Mouse (Mus musculus): ENCODE measurements around the gene Eif5a2. TPM values are rescaled to one million over a fixed set of nuclear protein-coding genes. Genes with fewer than 3 reads are reported as not detected.

Gene Eif5a2
- total and polyA plus RNA-seq, 3 experiments, result 6.1 to 7.3 TPM; not detected in 1

- no peaks in the 10 kb centered on the region for H3K9me3 ChIP-seq (replicated peaks; ENCODE audit: insufficient read depth, low read length)
- TF ChIP-seq SMC3 (IDR thresholded peaks at IDR 0.05; ENCODE audit: low read depth, low read length) (no peak), MAZ (IDR thresholded peaks at IDR 0.05; ENCODE audit: low read depth, low read length) (no peak), MAX (IDR thresholded peaks at IDR 0.05; ENCODE audit: low read length) (no peak), MAFK (IDR thresholded peaks at IDR 0.05; ENCODE audit: borderline replicate concordance, low read depth, low read length) (no peak), CHD1 (IDR thresholded peaks at IDR 0.05; ENCODE audit: low read depth, low read length) (no peak), HCFC1 (IDR thresholded peaks at IDR 0.05; ENCODE audit: low read depth, low read length) (no peak), UBTF (IDR thresholded peaks at IDR 0.05; ENCODE audit: borderline replicate concordance, insufficient read depth, low read depth, low read length) (no peak), RAD21 (IDR thresholded peaks at IDR 0.05; ENCODE audit: low read depth, low read length) (no peak), USF1 (IDR thresholded peaks at IDR 0.05; ENCODE audit: low read depth, low read length) (no peak)
- DNase-seq (ENCODE audit: low read depth, low spot score), result no peak
- H3K27me3 ChIP-seq (ENCODE audit: control insufficient read depth in 1 of 2, insufficient read depth in 2 of 2, low read length in 2 of 2), result no peaks in the 10 kb centered on the region
- H3K4me1 ChIP-seq (ENCODE audit: control insufficient read depth in 1 of 2, insufficient read depth in 2 of 2, low read length in 2 of 2), result peaks cover 6 to 20% of the 10 kb centered on the region in 2 experiments
- no peak overlapping the region for H3K9ac ChIP-seq (ENCODE audit: control insufficient read depth, low read depth, low read length, poor library complexity, severe bottlenecking)
- H3K79me2 ChIP-seq (ENCODE audit: control insufficient read depth, insufficient read depth, low read length, poor library complexity), result no peaks in the 10 kb centered on the region; the same call in 1 of the 2 replicates
- no peak overlapping the region for H3K4me3 ChIP-seq (ENCODE audit: control insufficient read depth in 1 of 2, insufficient read depth in 1 of 2, low read depth in 2 of 2, low read length in 2 of 2)
- H3K27ac ChIP-seq (ENCODE audit: control insufficient read depth, low read depth, low read length), result no peak overlapping the region
- peaks cover 0 to 18% of the 10 kb centered on the region in 2 experiments; a peak in 2 of 4 replicates for H3K36me3 ChIP-seq (ENCODE audit: control insufficient read depth in 1 of 2, insufficient read depth in 2 of 2, low read length in 2 of 2)
Measured at GRCm38 (mm10) chr3:28780511-28780910, 565 bp upstream of the Eif5a2 start.

- TF ChIP-seq POLR2AphosphoS5 (IDR thresholded peaks at IDR 0.05; ENCODE audit: borderline replicate concordance, low read depth, low read length), result no peak
- TF ChIP-seq HCFC1 (IDR thresholded peaks at IDR 0.05; ENCODE audit: low read depth, low read length), result no peak
- TF ChIP-seq UBTF (IDR thresholded peaks at IDR 0.05; ENCODE audit: borderline replicate concordance, insufficient read depth, low read depth, low read length), result no peak
- TF ChIP-seq NELFE (IDR thresholded peaks at IDR 0.05; ENCODE audit: low read depth, low read length), result 0 out of 2 replicates have a peak, but pooled peaks have one; percentile 4
- no peak for TF ChIP-seq CHD1 (IDR thresholded peaks at IDR 0.05; ENCODE audit: low read depth, low read length)
- TF ChIP-seq ZMIZ1 (IDR thresholded peaks at IDR 0.05; ENCODE audit: low read depth, low read length), result no peak
- Histone ChIP-seq H3K9me3 (replicated peaks; ENCODE audit: insufficient read depth, low read length) (no peaks in the 10 kb centered on the region), H3K27me3 (ENCODE audit: control insufficient read depth in 1 of 2, insufficient read depth in 2 of 2, low read length in 2 of 2) (no peaks in the 10 kb centered on the region), H3K27ac (ENCODE audit: control insufficient read depth, low read depth, low read length) (no peak overlapping the region), H3K9ac (ENCODE audit: control insufficient read depth, low read depth, low read length, poor library complexity, severe bottlenecking) (peak overlapping the region; percentile 72), H3K4me3 (ENCODE audit: control insufficient read depth in 1 of 2, insufficient read depth in 1 of 2, low read depth in 2 of 2, low read length in 2 of 2) (peak overlapping the region; percentile 75 to 83), H3K4me1 (ENCODE audit: control insufficient read depth in 1 of 2, insufficient read depth in 2 of 2, low read length in 2 of 2) (peaks cover 2 to 11% of the 10 kb centered on the region in 2 experiments; a peak in 3 of 4 replicates), H3K79me2 (ENCODE audit: control insufficient read depth, insufficient read depth, low read length, poor library complexity) (no peaks in the 10 kb centered on the region; the same call in 1 of the 2 replicates), H3K36me3 (ENCODE audit: control insufficient read depth in 1 of 2, insufficient read depth in 2 of 2, low read length in 2 of 2) (peaks cover 0 to 9% of the 10 kb centered on the region in 2 experiments; a peak in 2 of 4 replicates)
- DNase-seq (ENCODE audit: low read depth, low spot score), result no peak
Measured at GRCm38 (mm10) chr3:28781422-28781821, 346 bp downstream of the Eif5a2 start.

- H3K9me3 ChIP-seq (replicated peaks; ENCODE audit: insufficient read depth, low read length), result no peaks in the 10 kb centered on the region
- peaks cover 0 to 8% of the 10 kb centered on the region in 2 experiments; a peak in 1 of 4 replicates for H3K4me1 ChIP-seq (ENCODE audit: control insufficient read depth in 1 of 2, insufficient read depth in 2 of 2, low read length in 2 of 2)
- TF ChIP-seq EP300 (IDR thresholded peaks at IDR 0.05; ENCODE audit: low read depth in 1 of 2, low read length in 2 of 2) (no peak), USF2 (IDR thresholded peaks at IDR 0.05; ENCODE audit: borderline replicate concordance in 1 of 2, insufficient read depth in 1 of 2, low read depth in 1 of 2, low read length in 2 of 2) (no peak), JUND (IDR thresholded peaks at IDR 0.05; ENCODE audit: low read depth, low read length) (no peak), MXI1 (IDR thresholded peaks at IDR 0.05; ENCODE audit: low read depth, low read length) (no peak)
- H3K79me2 ChIP-seq (ENCODE audit: control insufficient read depth, insufficient read depth, low read length, poor library complexity), result no peaks in the 10 kb centered on the region; the same call in 1 of the 2 replicates
- peaks cover 0 to 6% of the 10 kb centered on the region in 2 experiments; a peak in 1 of 4 replicates for H3K36me3 ChIP-seq (ENCODE audit: control insufficient read depth in 1 of 2, insufficient read depth in 2 of 2, low read length in 2 of 2)
- H3K27me3 ChIP-seq (ENCODE audit: control insufficient read depth in 1 of 2, insufficient read depth in 2 of 2, low read length in 2 of 2), result no peaks in the 10 kb centered on the region
- DNase-seq (ENCODE audit: low read depth, low spot score), result no peak
- H3K4me3 ChIP-seq (ENCODE audit: control insufficient read depth in 1 of 2, insufficient read depth in 1 of 2, low read depth in 2 of 2, low read length in 2 of 2), result peak overlapping the region; percentile 75 to 83
- peak overlapping the region; percentile 72 for H3K9ac ChIP-seq (ENCODE audit: control insufficient read depth, low read depth, low read length, poor library complexity, severe bottlenecking)
- no peak overlapping the region for H3K27ac ChIP-seq (ENCODE audit: control insufficient read depth, low read depth, low read length)
Measured at GRCm38 (mm10) chr3:28781848-28782247, 772 bp downstream of the Eif5a2 start.
